Mouse (Mus musculus) midbrain, postnatal 0 days (tissue): ENCODE measurements around the gene D1Ertd622e. TPM values are rescaled to one million over a fixed set of nuclear protein-coding genes. Genes with fewer than 3 reads are reported as not detected.

Experiments
- ATAC-seq: fragments of 200-750 bp; cut with Nextera tagmentation; 2 replicates; pipeline ENCODE4 v1.8.0; 2017; ENCODE audit warnings: moderate number of reproducible peaks, mild to moderate bottlenecking, moderate TSS enrichment, moderate library complexity; ENCODE audit not compliant: low FRiP score
- DNase-seq: peaks from one replicate; pipeline ENCODE4 v3.0.0-alpha.2; 2015; ENCODE audit warnings: low spot score
- H3K27ac ChIP-seq: fragments of 300-500 bp; sonication (generic); 2 replicates; pipeline ENCODE4 v1.5.1; 2014; ENCODE audit warnings: low read depth, mild to moderate bottlenecking, low read length, mixed read lengths
- H3K27me3 ChIP-seq: fragments of 300-500 bp; sonication (generic); 2 replicates; pipeline ENCODE4 v1.6.1; 2014; ENCODE audit warnings: low read length, control low read depth, mixed read lengths; ENCODE audit not compliant: insufficient read depth
- H3K36me3 ChIP-seq: fragments of 300-500 bp; sonication (generic); 2 replicates; pipeline ENCODE4 v1.6.1; 2014; ENCODE audit warnings: low read length, control low read depth, mixed read lengths; ENCODE audit not compliant: insufficient read depth
- H3K4me1 ChIP-seq: fragments of 300-500 bp; sonication (generic); 2 replicates; pipeline ENCODE4 v1.6.1; 2014; ENCODE audit warnings: mild to moderate bottlenecking, control low read depth, antibody characterized with exemption, low read length, mixed read lengths; ENCODE audit not compliant: insufficient read depth
- H3K4me2 ChIP-seq: fragments of 300-500 bp; sonication (generic); 2 replicates; pipeline ENCODE4 v1.6.1; 2014; ENCODE audit warnings: low read depth, mild to moderate bottlenecking, low read length, mixed read lengths; ENCODE audit not compliant: poor library complexity, severe bottlenecking
- H3K4me3 ChIP-seq: fragments of 300-500 bp; sonication (generic); 2 replicates; pipeline ENCODE4 v1.5.1; 2014; ENCODE audit warnings: low read depth, mild to moderate bottlenecking, low read length, moderate library complexity
- H3K9ac ChIP-seq: fragments of 300-500 bp; sonication (generic); replicated peaks from 2 replicates; pipeline ENCODE4 v1.6.1; 2014; ENCODE audit warnings: mild to moderate bottlenecking, low read length, moderate library complexity, mixed read lengths; ENCODE audit not compliant: poor library complexity, severe bottlenecking
- H3K9me3 ChIP-seq: fragments of 300-500 bp; sonication (generic); 2 replicates; pipeline ENCODE4 v1.6.1; 2016; ENCODE audit warnings: low read length, control low read depth
- CTCF ChIP-seq: IDR thresholded peaks from 2 replicates; pipeline ENCODE4 v1.5.1; 2016; ENCODE audit warnings: antibody characterized with exemption, mild to moderate bottlenecking
- WGBS: fragments of 180-500 bp; shearing (Covaris S2); extraction: QIAGEN DNeasy Blood & Tissue Kit; methylation state at CpG from one replicate; pipeline ENCODE4 v1.1.7; 2014; 5-methylcytosine and 5-hydroxymethylcytosine counted together
- polyA plus RNA-seq: library from polyadenylated mRNA; unstranded; fragments of >200 nt; fragmentation: Nextera tagmentation; extraction: Ambion mirVana; gene quantifications from 2 replicates; pipeline ENCODE4 v1.2.1, GENCODE M21; 2015
- total RNA-seq: library from RNA; depleted of rRNA; stranded (reverse); fragments of >200 nt; gene quantifications from 2 replicates; pipeline ENCODE4 v1.2.3, GENCODE M21; 2014

The D1Ertd622e gene
- total and polyA plus RNA-seq, 2 experiments from 2014 or later: 32.9 to 57.0 TPM

DNA sequence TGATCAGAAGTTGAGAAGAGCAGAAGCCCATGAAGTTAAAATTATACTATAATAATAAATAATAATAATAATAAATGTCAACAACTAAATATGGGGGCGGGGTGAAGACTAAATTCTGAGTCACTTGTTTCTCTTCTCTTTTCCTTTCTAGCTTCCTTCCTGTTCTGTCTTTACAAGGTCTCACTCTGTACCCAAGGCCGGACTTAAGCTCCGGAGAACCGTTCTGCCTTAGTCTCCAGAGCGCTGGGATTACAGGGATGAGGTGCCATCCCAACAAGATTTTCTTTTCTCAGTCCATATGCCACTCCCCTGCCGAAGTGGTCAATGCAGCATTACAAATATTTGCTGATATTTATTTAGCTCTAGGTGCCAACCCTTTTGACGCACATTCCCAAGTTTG lies 450 bp upstream of the D1Ertd622e start:
- Histone ChIP-seq H3K27ac (peak overlapping the region; percentile 98), H3K4me2 (peak overlapping the region; percentile 70), H3K36me3 (no peaks in the 10 kb centered on the region), H3K27me3 (no peaks in the 10 kb centered on the region), H3K4me3 (peak overlapping the region; percentile 95), H3K9me3 (no peaks in the 10 kb centered on the region), H3K9ac (peak overlapping the region; percentile 83; the same call in 1 of the 2 replicates), H3K4me1 (peaks cover 24% of the 10 kb centered on the region)
- no peak for TF ChIP-seq CTCF
- DNase-seq (no peak), ATAC-seq (no peak)
- 14% methylated on average over 7 of the region's 7 CpGs for WGBS

DNA sequence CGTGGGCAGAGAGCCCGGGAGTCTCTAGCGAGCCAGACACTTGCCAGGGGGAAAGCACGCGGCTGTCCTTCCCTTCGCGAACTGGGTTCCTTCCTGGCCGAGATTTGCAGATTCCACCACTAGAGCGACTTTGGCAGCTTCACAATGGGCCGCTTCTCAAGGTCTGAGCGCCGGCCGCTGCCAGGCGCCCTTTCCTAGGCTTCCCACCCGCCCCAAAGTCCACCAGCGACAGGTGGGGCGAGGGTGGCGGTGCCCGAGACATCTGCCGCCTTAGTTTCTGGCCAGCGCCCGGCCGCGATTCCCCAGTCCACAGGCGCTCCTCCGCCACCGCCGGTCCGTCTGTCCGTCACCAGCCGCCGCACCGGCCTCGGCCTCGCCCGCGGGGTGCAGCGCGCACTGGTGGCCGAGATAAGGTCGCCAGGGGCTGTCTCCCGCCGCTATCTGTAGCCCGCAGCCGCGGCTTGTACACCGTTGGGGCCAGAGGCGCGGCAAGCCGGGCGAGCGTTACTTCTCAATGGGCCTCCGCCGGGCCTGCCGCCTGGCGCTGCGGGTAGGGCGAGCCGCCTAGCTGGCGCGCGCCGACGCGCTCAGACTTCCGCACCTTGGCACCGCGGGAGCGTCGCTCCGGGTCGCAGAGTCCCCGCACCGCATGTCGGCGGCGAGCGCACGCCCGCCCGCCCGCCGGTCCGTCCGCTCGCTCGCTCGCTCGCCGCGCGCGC lies 1.0 kb downstream of the D1Ertd622e start:
- H3K9ac ChIP-seq: peak overlapping the region; percentile 83
- peak overlapping the region; percentile 70 for H3K4me2 ChIP-seq
- DNase-seq (peak; percentile 88), ATAC-seq (peak; percentile 45)
- TF ChIP-seq CTCF: peak; percentile 51
- WGBS: 1% methylated on average over 48 of the region's 93 CpGs
- H3K9me3 ChIP-seq: no peaks in the 10 kb centered on the region
- no peaks in the 10 kb centered on the region for H3K27me3 ChIP-seq
- peaks cover 24% of the 10 kb centered on the region for H3K4me1 ChIP-seq
- no peaks in the 10 kb centered on the region for H3K36me3 ChIP-seq
- peak overlapping the region; percentile 98 for H3K27ac ChIP-seq
- peak overlapping the region; percentile 95 for H3K4me3 ChIP-seq

DNA sequence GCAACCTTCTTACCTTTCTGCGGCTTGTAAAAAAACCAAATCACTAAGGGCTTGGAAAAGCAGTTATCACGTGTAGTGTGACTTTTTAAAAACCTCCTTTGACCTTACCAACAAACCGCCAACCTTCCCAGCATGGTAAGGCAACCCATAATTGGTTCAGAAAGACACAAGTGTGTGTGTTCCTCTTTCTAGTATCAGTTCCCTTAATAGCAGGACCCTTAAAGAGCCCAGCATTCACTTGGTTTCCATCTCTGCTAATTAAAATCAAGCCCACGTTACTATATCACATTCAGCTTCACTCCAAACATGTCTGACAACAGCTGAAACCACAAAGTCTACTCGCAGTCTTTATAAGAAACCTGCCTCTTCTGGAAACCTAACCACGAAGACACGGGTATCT lies 2.5 kb downstream of the D1Ertd622e start:
- DNase-seq (no peak), ATAC-seq (no peak)
- no peak overlapping the region for H3K27ac ChIP-seq
- no peaks in the 10 kb centered on the region for H3K27me3 ChIP-seq
- no peaks in the 10 kb centered on the region for H3K36me3 ChIP-seq
- H3K4me3 ChIP-seq: peak overlapping the region; percentile 95
- 0 out of 2 replicates have a peak overlapping the region, but pooled peaks have one; percentile 83 for H3K9ac ChIP-seq
- no peak for TF ChIP-seq CTCF
- H3K4me2 ChIP-seq: peak overlapping the region; percentile 70
- WGBS: 39% methylated on average over 7 of the region's 7 CpGs
- no peaks in the 10 kb centered on the region for H3K9me3 ChIP-seq
- H3K4me1 ChIP-seq: peaks cover 24% of the 10 kb centered on the region

DNA sequence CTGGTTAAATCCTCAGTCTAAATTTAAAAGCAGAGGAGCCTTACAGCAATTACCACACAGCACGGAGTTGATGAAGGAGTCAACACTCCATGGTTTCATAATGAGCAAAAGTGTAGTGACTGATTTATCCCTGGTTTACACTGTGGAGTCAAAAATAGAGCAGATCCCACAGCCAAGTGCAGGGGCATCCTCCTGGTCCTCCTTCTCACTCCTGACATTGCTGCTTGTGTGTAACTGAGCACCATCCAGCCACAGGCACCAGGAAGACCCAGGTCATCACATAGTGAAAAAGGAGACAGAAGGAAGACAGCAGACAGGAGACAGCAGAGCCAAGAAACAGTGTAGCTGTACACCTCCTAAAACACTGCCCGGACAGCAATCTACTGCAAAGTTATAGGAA lies 4.1 kb downstream of the D1Ertd622e start:
- no peaks in the 10 kb centered on the region for H3K36me3 ChIP-seq
- H3K27me3 ChIP-seq: no peaks in the 10 kb centered on the region
- peaks cover 24% of the 10 kb centered on the region for H3K4me1 ChIP-seq
- peak overlapping the region; percentile 15 for H3K4me2 ChIP-seq
- H3K4me3 ChIP-seq: no peak overlapping the region
- 75% methylated on average over 2 of the region's 2 CpGs for WGBS
- no peak overlapping the region for H3K9ac ChIP-seq
- no peak overlapping the region for H3K27ac ChIP-seq
- TF ChIP-seq CTCF: no peak
- no peaks in the 10 kb centered on the region for H3K9me3 ChIP-seq
- no peak for DNase-seq
- no peak for ATAC-seq

DNA sequence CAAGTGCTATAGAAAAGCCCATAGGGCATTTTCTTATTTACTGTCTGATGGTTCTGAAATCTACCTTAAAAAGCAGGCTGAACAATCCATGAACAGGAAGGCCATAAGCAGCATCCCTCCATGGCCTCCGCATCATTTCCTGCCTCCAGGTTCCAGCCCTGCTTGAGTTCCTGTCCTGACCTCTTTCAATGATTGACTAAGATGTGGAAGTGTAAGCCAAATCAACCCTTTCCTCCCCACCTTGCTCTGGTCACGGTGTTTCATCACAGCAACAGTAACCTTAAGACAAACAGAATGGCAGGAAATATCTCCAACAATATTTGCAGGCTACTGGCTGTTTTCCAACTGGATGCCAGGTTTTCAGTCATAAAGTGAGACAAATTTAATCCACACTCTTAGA lies 4.7 kb downstream of the D1Ertd622e start:
- Histone ChIP-seq H3K36me3 (no peaks in the 10 kb centered on the region), H3K4me1 (peaks cover 21% of the 10 kb centered on the region), H3K27ac (no peak overlapping the region), H3K9ac (no peak overlapping the region), H3K4me3 (no peak overlapping the region), H3K27me3 (no peaks in the 10 kb centered on the region), H3K4me2 (no peak overlapping the region), H3K9me3 (no peaks in the 10 kb centered on the region)
- DNase-seq: no peak
- WGBS: 74% methylated on average over 2 of the region's 2 CpGs
- TF ChIP-seq CTCF: no peak
- ATAC-seq: no peak

DNA sequence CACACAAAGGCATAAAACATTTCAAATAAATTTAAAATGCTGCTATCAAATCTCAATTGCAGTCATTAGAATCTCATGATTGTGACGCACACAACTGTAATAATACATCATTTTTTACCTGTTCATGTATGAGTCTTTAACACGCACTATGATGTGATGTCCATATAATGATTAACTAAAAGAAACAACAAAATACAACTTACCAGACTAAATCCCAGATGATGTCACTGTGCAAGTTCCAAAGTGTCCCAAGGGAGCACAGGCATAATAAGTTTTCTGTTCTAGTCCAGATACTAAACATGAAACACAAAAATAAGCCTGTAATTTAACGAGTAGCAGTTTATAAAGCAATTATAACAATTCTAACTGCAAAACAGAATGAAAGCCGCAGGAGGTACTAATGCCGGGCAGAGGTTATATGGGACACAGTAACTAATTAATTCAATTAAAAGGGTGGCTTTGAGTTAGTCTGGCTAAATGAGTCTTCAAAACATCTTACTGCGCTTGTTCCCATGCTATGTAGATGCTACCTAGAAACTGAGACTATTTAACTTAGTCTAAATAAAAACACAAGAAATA lies 7.4 kb downstream of the D1Ertd622e start:
- H3K36me3 ChIP-seq: no peaks in the 10 kb centered on the region
- no peak overlapping the region for H3K9ac ChIP-seq
- H3K4me3 ChIP-seq: no peak overlapping the region
- no peak overlapping the region for H3K27ac ChIP-seq
- H3K27me3 ChIP-seq: no peaks in the 10 kb centered on the region
- H3K4me1 ChIP-seq: peaks cover 17% of the 10 kb centered on the region
- ATAC-seq: no peak
- 78% methylated on average over 6 of the region's 6 CpGs for WGBS
- H3K4me2 ChIP-seq: no peak overlapping the region
- no peaks in the 10 kb centered on the region for H3K9me3 ChIP-seq
- DNase-seq: no peak
- no peak for TF ChIP-seq CTCF
